In the genomic region with DNA sequence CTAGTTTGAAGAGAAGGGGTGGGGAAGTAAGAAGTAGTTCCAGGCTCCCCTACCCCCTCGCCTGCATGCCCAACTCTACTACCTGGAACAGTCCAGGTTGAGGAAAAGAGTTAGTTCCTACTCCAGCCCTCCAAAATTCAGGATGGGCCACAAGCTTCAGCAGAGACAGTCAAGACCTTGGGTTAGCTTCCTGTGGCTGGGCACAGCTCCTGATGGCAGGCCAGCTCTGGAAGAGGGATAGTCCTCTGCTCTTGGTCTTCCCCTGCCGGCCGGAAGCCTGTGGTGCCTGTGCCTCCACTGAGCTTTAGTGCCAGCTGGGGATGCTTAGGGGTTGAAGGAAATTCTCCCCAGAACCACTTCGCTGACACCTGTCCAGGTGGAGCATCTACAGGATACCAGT, we compare ENCODE assay signal across 8 mouse cellular contexts. TPM values are rescaled to one million over a fixed set of nuclear protein-coding genes. Genes with fewer than 3 reads are reported as not detected.
DNase-seq lines count a peak whose midpoint lies in the region; ATAC-seq and TF ChIP-seq lines count a peak whose summit lies in the region.

No protein-coding gene starts in this region.

- H3K27ac ChIP-seq in heart, embryonic 10.5 days = no peak overlapping the region
- H3K27ac ChIP-seq in ES-Bruce4 (ENCODE audit: insufficient read depth, low read length) = no peak overlapping the region
- no peak overlapping the region for H3K27ac ChIP-seq in hindbrain, embryonic 10.5 days
- H3K27ac ChIP-seq in liver, postnatal 0 days (ENCODE audit: low read depth) = no peak overlapping the region
- H3K27ac ChIP-seq in left cerebral cortex, adult 2 months = no peak overlapping the region

- peak overlapping the region; percentile 50 for H3K4me3 ChIP-seq in heart, embryonic 10.5 days
- peak overlapping the region; percentile 46; the same call in 1 of the 2 replicates for H3K4me3 ChIP-seq in ES-Bruce4 (ENCODE audit: low read depth, low read length)
- H3K4me3 ChIP-seq in hindbrain, embryonic 10.5 days = peak overlapping the region; percentile 39
- H3K4me3 ChIP-seq in liver, postnatal 0 days (ENCODE audit: low read depth, low read length) = peak overlapping the region; percentile 22; the same call in 1 of the 2 replicates
- H3K4me3 ChIP-seq in left cerebral cortex, adult 2 months = no peak overlapping the region

- no peak for TF ChIP-seq CTCF in ES-Bruce4 (IDR thresholded peaks at IDR 0.05; ENCODE audit: low read depth, low read length)
- TF ChIP-seq CTCF in liver, postnatal 0 days (IDR thresholded peaks at IDR 0.05; ENCODE audit: low read depth) = no peak
- TF ChIP-seq CTCF in left cerebral cortex, adult 2 months (IDR thresholded peaks at IDR 0.05) = no peak

- TF ChIP-seq POLR2A in ES-Bruce4 (IDR thresholded peaks at IDR 0.05; ENCODE audit: insufficient read depth, low read length) = no peak

- H3K9me3 ChIP-seq in heart, embryonic 10.5 days = no peaks in the 10 kb centered on the region
- H3K9me3 ChIP-seq in ES-Bruce4 (replicated peaks; ENCODE audit: control insufficient read depth, insufficient read depth, low read length, poor library complexity, severe bottlenecking) = no peaks in the 10 kb centered on the region
- H3K9me3 ChIP-seq in hindbrain, embryonic 10.5 days = no peaks in the 10 kb centered on the region
- H3K9me3 ChIP-seq in liver, postnatal 0 days (ENCODE audit: low read length) = no peaks in the 10 kb centered on the region

- 9% methylated on average over 4 of the region's 4 CpGs for WGBS in heart, embryonic 10.5 days
- WGBS in hindbrain, embryonic 10.5 days = 25% methylated on average over 4 of the region's 4 CpGs
- 26% methylated on average over 4 of the region's 4 CpGs for WGBS in liver, postnatal 0 days (ENCODE audit: insufficient replicate concordance)

- H3K27me3 ChIP-seq in heart, embryonic 10.5 days (ENCODE audit: insufficient read depth, poor library complexity, severe bottlenecking) = peaks cover 57% of the 10 kb centered on the region
- peaks cover 3% of the 10 kb centered on the region for H3K27me3 ChIP-seq in ES-Bruce4 (ENCODE audit: control insufficient read depth, insufficient read depth, low read length, poor library complexity, severe bottlenecking)
- H3K27me3 ChIP-seq in hindbrain, embryonic 10.5 days (ENCODE audit: insufficient read depth, poor library complexity, severe bottlenecking) = peaks cover 49% of the 10 kb centered on the region
- peaks cover 18% of the 10 kb centered on the region for H3K27me3 ChIP-seq in liver, postnatal 0 days (ENCODE audit: insufficient read depth, low read length)

- H3K4me1 ChIP-seq in heart, embryonic 10.5 days = peaks cover 9% of the 10 kb centered on the region
- H3K4me1 ChIP-seq in ES-Bruce4 (ENCODE audit: control insufficient read depth, insufficient read depth, low read length) = no peaks in the 10 kb centered on the region
- H3K4me1 ChIP-seq in hindbrain, embryonic 10.5 days (replicated peaks) = peaks cover 7% of the 10 kb centered on the region
- peaks cover 4% of the 10 kb centered on the region; the same call in 1 of the 2 replicates for H3K4me1 ChIP-seq in liver, postnatal 0 days (ENCODE audit: insufficient read depth)

- H3K4me2 ChIP-seq in liver, postnatal 0 days (ENCODE audit: low read depth, low read length) = peak overlapping the region; percentile 67

- no peak overlapping the region for H3K9ac ChIP-seq in ES-Bruce4 (ENCODE audit: low read depth, poor library complexity, severe bottlenecking)
- no peak overlapping the region for H3K9ac ChIP-seq in liver, postnatal 0 days (replicated peaks)

- intact Hi-C loops in left cerebral cortex, adult 2 months (cut with DNase I) = no loop called here

- H3K36me3 ChIP-seq in heart, embryonic 10.5 days = no peaks in the 10 kb centered on the region
- no peaks in the 10 kb centered on the region for H3K36me3 ChIP-seq in ES-Bruce4 (ENCODE audit: control insufficient read depth, insufficient read depth, low read length, poor library complexity, severe bottlenecking)
- H3K36me3 ChIP-seq in hindbrain, embryonic 10.5 days = no peaks in the 10 kb centered on the region
- no peaks in the 10 kb centered on the region for H3K36me3 ChIP-seq in liver, postnatal 0 days (replicated peaks; ENCODE audit: insufficient read depth, low read length)

- ATAC-seq in liver, postnatal 0 days = no peak; the same call in 1 of the 2 replicates

- TF ChIP-seq EP300 in ES-Bruce4 (IDR thresholded peaks at IDR 0.05; ENCODE audit: insufficient read depth, low read depth, low read length) = no peak
- TF ChIP-seq EP300 in liver, postnatal 0 days (IDR thresholded peaks at IDR 0.05; ENCODE audit: low read depth) = no peak

- DNase-seq in heart, embryonic 10.5 days (ENCODE audit: low spot score) = no peak
- DNase-seq in heart, adult 8-10 months (ENCODE audit: low spot score) = no peak
- no peak for DNase-seq in hindbrain, embryonic 10.5 days (ENCODE audit: low spot score)
- no peak for DNase-seq in liver, postnatal 0 days
- DNase-seq in right cerebral cortex, postnatal 25 days = no peak
- no peak for DNase-seq in left cerebral cortex, adult 2 months (ENCODE audit: extremely low spot score in 1 of 2, low spot score in 2 of 2)
- DNase-seq in cerebellum, adult 9-10 months = no peak

RNA-seq across cellular contexts. Expression of gene Lrrc8e, which starts 0.3 kb away (rescaled TPM):
- polyA plus RNA-seq in heart, embryonic 10.5 days (2016; fragmentation: Nextera tagmentation; extraction: Ambion mirVana) = 0.19 and 0.20 TPM in 2 replicates
- 1 to 10 TPM in 1 of 4 experiments, under 1 TPM in 3; 0.41 to 1.3 (median 0.87) TPM for total RNA-seq in heart, adult 8-10 months (2022)
- 1.0 and 1.4 TPM in 2 replicates for polyA plus RNA-seq in ES-Bruce4 (2011; ENCODE audit: insufficient read depth, insufficient read length, low read depth, missing spikeins)
- polyA plus RNA-seq in hindbrain, embryonic 10.5 days (2016; fragmentation: Nextera tagmentation; extraction: Ambion mirVana) = 0.30 TPM in 1 of 2 replicates, not detected in the other
- polyA plus RNA-seq in liver, postnatal 0 days (2015; fragmentation: Nextera tagmentation; extraction: Ambion mirVana) = 0.11 and 0.13 TPM in 2 replicates
- total RNA-seq in left cerebral cortex, adult 2 months (2021) = not detected

RNA-seq across cellular contexts. Expression of gene Prr36, which starts 9.1 kb away (rescaled TPM):
- polyA plus RNA-seq in heart, embryonic 10.5 days (2016; fragmentation: Nextera tagmentation; extraction: Ambion mirVana) = 0.55 and 1.5 TPM in 2 replicates
- total RNA-seq in heart, adult 8-10 months (2022) = not detected
- 7.2 and 10.7 TPM in 2 replicates for polyA plus RNA-seq in ES-Bruce4 (2011; ENCODE audit: insufficient read depth, insufficient read length, low read depth, missing spikeins)
- polyA plus RNA-seq in hindbrain, embryonic 10.5 days (2016; fragmentation: Nextera tagmentation; extraction: Ambion mirVana) = 13.1 and 27.1 TPM in 2 replicates
- polyA plus RNA-seq in liver, postnatal 0 days (2015; fragmentation: Nextera tagmentation; extraction: Ambion mirVana) = 0.12 and 0.15 TPM in 2 replicates
- total RNA-seq in left cerebral cortex, adult 2 months (2021) = 10 to 100 TPM; 42.9 to 46.0 TPM

RNA-seq across cellular contexts. Expression of gene Map2k7, which starts 12.2 kb away (rescaled TPM):
- 27.5 and 30.0 TPM in 2 replicates for polyA plus RNA-seq in heart, embryonic 10.5 days (2016; fragmentation: Nextera tagmentation; extraction: Ambion mirVana)
- total RNA-seq in heart, adult 8-10 months (2022) = 10 to 100 TPM; 69.9 to 84.0 (median 75.2) TPM
- polyA plus RNA-seq in ES-Bruce4 (2011; ENCODE audit: insufficient read depth, insufficient read length, low read depth, missing spikeins) = 56.9 and 62.1 TPM in 2 replicates
- 34.7 and 39.4 TPM in 2 replicates for polyA plus RNA-seq in hindbrain, embryonic 10.5 days (2016; fragmentation: Nextera tagmentation; extraction: Ambion mirVana)
- polyA plus RNA-seq in liver, postnatal 0 days (2015; fragmentation: Nextera tagmentation; extraction: Ambion mirVana) = 10.5 and 10.7 TPM in 2 replicates
- 10 to 100 TPM; 98.1 to 99.1 TPM for total RNA-seq in left cerebral cortex, adult 2 months (2021)

RNA-seq across cellular contexts. Expression of gene Gm49320, which starts 12.3 kb away (rescaled TPM):
- 0.59 TPM in 1 of 2 replicates, not detected in the other for polyA plus RNA-seq in heart, embryonic 10.5 days (2016; fragmentation: Nextera tagmentation; extraction: Ambion mirVana)
- total RNA-seq in heart, adult 8-10 months (2022) = under 1 TPM in 1 of 4 experiments, not detected in 3; 0.25 TPM
- polyA plus RNA-seq in ES-Bruce4 (2011; ENCODE audit: insufficient read depth, insufficient read length, low read depth, missing spikeins) = 0.33 and 1.2 TPM in 2 replicates
- 0.68 and 1.8 TPM in 2 replicates for polyA plus RNA-seq in hindbrain, embryonic 10.5 days (2016; fragmentation: Nextera tagmentation; extraction: Ambion mirVana)
- 0.12 TPM in 1 of 2 replicates, not detected in the other for polyA plus RNA-seq in liver, postnatal 0 days (2015; fragmentation: Nextera tagmentation; extraction: Ambion mirVana)
- total RNA-seq in left cerebral cortex, adult 2 months (2021) = 1 to 10 TPM in 1 of 2 experiments, not detected in 1; 1.8 TPM

RNA-seq across cellular contexts. Expression of gene Tgfbr3l, which starts 21.7 kb away (rescaled TPM):
- 2.4 and 2.5 TPM in 2 replicates for polyA plus RNA-seq in heart, embryonic 10.5 days (2016; fragmentation: Nextera tagmentation; extraction: Ambion mirVana)
- 1 to 10 TPM; 1.7 to 5.0 (median 2.6) TPM for total RNA-seq in heart, adult 8-10 months (2022)
- 4.2 and 5.6 TPM in 2 replicates for polyA plus RNA-seq in ES-Bruce4 (2011; ENCODE audit: insufficient read depth, insufficient read length, low read depth, missing spikeins)
- polyA plus RNA-seq in hindbrain, embryonic 10.5 days (2016; fragmentation: Nextera tagmentation; extraction: Ambion mirVana) = 2.4 and 3.7 TPM in 2 replicates
- polyA plus RNA-seq in liver, postnatal 0 days (2015; fragmentation: Nextera tagmentation; extraction: Ambion mirVana) = 0.97 and 2.3 TPM in 2 replicates
- 10 to 100 TPM in 1 of 2 experiments, 1 to 10 TPM in 1; 8.2 to 10.5 TPM for total RNA-seq in left cerebral cortex, adult 2 months (2021)
